Mouse (Mus musculus) mesoderm, embryonic 11.5 days (tissue): ENCODE data around the gene Pilra.

Experiments used
- DNase-seq: peaks from one replicate; pipeline ENCODE4 v3.0.0-alpha.2; 2012; ENCODE audit warnings: low read depth, low spot score

The Pilra gene

DNA sequence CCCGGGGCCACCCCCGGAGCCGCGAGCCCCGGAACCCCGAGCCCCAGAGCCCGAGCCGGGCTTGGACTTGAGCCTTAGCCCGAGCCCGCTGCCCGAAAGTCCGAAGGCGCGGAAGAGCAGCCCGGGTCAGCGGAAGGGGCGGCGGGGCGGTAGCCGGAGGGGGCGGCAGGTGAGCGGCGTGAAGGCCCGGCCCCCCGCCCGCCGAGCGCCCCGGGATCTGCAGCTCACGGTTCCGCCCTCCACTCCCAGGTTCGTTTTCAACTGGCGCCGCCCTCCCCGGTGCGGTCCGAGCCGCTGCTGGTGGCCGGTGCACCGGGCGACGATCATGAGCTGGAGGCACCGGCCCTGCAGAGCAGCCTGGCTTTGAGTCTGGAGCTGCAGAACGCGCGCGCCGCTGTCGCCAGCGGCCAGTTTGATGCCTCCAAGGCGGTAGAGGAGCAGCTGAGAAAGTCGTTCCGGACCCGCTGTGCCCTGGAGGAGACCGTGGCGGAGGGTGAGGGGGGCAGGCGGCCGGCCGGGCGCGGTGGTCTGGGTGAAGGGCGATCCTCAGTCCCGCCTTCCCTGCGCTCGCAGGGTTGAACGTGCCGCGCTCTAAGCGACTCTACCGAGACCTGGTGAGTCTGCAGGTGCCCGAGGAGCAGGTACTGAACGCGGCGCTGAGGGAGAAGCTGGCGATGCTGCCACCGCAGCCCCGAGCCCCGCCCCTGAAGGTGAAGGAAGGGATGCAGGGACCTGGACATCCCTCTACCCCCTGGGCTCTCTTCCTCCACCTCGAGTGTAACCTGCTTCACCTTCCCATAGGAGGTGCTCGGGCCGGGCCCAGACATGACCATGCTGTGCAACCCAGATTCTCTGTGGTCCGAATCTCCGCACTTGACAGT is 56.8 kb downstream of the Pilra start:
- no peak for DNase-seq

DNA sequence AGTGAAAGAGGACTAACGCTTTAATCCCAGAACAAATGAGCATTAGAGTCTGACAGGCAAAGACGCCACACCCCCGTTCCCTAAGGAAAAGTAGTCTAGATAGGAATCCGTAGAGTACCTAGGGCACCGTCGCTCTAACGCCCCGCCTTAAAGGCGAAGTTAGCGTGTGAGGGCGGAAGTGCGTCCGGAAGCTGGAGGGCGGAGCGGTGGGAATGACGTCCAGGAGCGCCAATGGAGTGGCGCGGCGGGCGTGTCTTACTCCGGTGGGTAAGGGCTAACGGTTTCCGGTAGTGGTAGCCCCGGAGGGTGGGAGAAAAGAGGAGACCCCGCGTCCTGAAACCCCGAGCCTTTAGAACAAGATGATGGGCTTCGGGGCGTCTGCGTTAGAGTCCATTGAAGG is 57.4 kb downstream of the Pilra start, which contains the start of gene Ppp1r35:
Ppp1r35 (plus strand) TSS at position 215 of the 400 bp plus-strand sequence.
- DNase-seq, result peak; percentile 98

- DNase-seq, result no peak
Measured at GRCm38 (mm10) chr5:137777267-137777845, 58.7 kb downstream of the Pilra start.

GRCm38 (mm10) chr5:137776408-137776918 is 59.6 kb downstream of the Pilra start:
- DNase-seq, result no peak

- DNase-seq, result no peak
Measured at GRCm38 (mm10) chr5:137775587-137776290, 60.3 kb downstream of the Pilra start.

GRCm38 (mm10) chr5:137772755-137773154 is 63.3 kb downstream of the Pilra start:
- no peak for DNase-seq
